Mouse (Mus musculus) lung, postnatal 36 days (tissue): ENCODE results near the gene Stx4a.
"Not testable (repeated sequence)": the region's sequence is repeated elsewhere in the genome, so short reads cannot be mapped to it uniquely, and the experiment has no call there.

Experiments used
- DNase-seq: peaks from one replicate; pipeline ENCODE4 v3.0.0; 2022; ENCODE audit warnings: mixed read lengths

Gene Stx4a

DNA sequence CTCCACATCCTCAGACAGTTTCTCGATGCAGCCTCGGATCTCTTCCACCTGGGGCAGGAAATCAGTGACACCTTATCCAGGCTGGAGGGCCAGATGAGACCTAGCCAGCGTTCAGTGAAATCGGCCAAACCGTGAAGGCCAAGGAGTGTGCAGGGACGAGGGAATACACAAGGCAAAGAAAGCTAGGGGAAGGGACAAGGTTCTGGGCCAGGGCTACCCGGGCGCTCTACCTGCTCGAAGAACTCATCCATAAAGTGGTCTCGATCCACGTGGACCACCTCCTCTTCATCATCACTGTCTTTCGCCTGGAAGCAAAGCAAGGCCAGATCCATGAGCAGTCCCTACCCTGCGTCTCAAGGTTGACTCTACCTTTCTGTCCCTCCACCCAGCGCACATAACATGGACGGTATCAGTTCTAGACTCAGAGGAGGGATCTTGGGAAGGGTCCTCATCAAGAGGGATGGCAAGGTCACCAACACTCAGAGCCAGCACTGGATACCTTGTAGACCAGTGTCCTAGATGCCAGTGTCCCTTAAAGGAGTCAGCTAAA, 8.9 kb upstream of the Stx4a start:
- no peak for DNase-seq

DNA sequence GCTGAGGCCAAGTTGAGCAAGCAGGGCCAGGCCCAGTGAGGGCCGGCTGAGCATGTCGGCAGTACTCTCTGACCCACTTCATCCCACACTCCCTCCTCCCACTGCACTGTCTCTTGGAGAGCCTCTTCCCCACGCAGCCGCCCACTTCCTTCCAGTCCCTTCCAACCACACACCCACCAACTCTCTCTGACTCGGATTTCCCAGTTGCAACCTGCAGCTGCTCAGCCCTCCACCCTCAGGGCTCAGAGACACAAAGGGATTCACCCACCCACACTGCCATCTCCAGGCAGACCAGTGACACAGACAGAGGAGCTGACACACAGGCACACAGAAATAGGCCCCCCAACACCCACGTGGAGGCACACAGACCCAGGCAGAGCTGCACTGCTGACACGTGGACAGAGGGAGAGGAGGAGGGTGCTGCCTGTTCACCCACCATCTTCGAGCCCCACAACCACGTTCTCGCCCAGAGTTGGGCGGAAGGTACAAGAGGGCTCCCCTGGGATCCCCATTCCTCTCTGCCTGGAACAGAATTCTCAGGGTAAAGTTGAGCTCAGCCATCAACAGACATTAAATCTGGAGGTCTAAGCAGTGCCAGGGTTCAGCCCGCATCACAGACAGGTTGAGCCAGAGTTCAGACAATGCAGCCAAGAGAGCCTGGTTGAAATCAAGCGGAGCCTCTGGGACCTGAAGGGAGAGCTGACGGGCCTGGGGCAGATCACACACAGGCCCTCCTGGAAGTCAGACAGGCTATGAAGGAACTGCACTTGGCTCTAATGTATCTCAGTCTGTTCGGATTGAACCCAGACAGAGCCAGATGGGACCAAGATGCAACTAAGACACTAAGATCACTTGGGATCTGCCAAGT, 7.9 kb upstream of the Stx4a start:
- peak; percentile 76 for DNase-seq

GRCm38 (mm10) chr7:127817053-127817452, 7.0 kb upstream of the Stx4a start:
- no peak for DNase-seq

DNA sequence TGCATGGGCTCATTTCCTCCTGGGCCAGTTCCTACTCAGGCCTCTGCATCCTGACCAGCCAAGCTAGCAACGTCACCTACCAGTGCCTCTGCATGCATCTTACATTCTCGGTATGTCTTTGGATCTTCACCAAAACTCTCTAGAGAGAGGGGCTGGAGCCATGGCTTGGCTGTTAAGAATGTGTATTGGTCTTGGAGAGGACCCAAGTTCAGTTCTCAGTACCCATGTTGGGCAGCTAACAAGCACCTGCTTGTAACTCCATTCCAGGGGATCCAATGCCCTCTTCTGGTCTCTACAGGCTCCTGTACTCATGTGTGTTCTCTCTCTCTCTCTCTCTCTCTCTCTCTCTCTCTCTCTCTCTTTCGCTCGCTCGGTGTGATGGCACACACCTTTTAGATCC, 6.3 kb upstream of the Stx4a start:
- DNase-seq = no peak

GRCm38 (mm10) chr7:127820836-127821509, 3.1 kb upstream of the Stx4a start:
- DNase-seq = no peak

- DNase-seq = no peak
These were observed 1.6 kb upstream of the Stx4a start for GRCm38 (mm10) chr7:127822494-127822893.

DNA sequence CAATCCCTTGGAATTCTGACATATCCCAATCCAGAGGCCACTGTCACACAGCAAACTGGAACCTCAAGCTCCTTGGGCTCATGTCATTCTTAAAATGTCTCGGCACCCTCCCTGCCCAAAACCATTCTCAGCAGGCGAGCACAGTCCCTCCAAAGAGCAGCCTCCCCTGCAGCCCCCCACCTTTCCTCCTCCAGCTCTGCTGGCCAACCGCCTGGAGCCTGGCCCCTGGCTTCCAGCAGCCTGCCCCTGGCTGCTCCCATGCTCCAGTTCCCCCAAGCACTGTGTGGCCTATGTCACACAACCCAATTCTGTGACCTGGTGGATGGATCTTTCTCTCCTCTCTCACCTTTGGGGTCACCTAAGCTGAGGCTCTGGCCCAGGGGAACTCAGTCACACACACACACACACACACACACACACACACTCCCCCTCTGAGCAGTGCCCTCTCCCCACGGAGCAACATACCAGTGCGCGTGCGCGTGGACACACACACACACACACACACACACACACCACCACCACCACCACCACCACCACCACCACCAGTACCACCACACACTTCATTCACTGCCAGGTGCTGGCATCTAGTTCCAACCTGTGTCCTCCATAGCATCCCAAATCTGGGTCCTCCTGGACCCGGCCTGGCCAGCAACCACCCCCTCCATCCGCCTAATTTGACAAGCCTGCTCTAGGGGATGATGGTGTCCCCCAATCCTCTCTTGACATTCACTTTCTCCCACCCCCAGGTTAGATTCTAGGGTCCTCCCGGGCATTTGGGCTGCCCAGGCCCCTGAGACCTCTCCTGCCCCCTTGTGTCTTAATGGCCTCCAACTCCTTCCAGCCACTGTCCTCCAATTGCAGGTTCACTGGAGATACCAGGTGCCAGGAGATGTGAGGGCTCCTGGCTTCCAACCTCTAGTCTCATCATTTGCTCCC, 590 bp upstream of the Stx4a start:
- no peak for DNase-seq

DNA sequence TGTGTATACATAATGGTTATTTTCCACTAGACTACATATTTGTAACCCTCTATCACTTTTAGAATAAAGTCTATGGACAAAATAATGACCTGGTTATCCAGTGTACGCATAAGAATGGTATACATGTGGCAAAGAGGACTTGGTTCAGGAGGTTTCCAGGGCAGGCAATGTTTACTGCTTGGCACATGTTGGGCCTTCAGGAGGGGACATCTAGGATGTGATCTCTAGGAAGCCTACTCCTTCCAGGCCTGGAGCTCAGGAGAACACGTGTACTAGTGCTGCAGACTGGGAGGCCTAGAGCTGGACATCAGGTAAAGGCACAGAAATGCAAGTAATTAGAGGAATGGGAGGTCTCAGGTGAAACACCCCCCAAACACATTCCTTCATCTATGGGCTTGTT, 11.5 kb downstream of the Stx4a start:
- no peak for DNase-seq

DNA sequence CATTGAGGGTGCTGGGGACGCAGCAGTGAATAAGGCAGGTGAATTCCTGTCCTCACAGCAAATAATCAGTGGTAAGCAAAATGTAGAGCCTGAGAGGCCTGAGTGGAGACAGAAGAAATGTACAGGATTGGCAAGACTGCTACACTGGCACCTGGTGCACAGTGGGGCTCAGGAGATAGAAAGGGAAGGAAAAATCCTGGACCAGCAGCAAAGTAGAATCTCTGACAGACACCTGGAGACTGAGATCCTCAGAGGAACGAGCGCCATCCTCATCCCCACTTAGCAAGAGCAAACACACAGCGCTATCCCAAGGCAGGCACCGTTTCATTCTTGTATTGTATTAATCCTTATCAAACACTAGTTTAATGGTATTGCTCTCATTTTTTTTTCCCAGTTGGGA, 13.4 kb downstream of the Stx4a start:
- no peak for DNase-seq

- not testable (repeated sequence) for DNase-seq
These were observed 13.8 kb downstream of the Stx4a start for GRCm38 (mm10) chr7:127837878-127838277.

GRCm38 (mm10) chr7:127840031-127840430, 15.9 kb downstream of the Stx4a start:
- not testable (repeated sequence) for DNase-seq

GRCm38 (mm10) chr7:127840886-127841285, 16.8 kb downstream of the Stx4a start:
- DNase-seq = no peak

DNA sequence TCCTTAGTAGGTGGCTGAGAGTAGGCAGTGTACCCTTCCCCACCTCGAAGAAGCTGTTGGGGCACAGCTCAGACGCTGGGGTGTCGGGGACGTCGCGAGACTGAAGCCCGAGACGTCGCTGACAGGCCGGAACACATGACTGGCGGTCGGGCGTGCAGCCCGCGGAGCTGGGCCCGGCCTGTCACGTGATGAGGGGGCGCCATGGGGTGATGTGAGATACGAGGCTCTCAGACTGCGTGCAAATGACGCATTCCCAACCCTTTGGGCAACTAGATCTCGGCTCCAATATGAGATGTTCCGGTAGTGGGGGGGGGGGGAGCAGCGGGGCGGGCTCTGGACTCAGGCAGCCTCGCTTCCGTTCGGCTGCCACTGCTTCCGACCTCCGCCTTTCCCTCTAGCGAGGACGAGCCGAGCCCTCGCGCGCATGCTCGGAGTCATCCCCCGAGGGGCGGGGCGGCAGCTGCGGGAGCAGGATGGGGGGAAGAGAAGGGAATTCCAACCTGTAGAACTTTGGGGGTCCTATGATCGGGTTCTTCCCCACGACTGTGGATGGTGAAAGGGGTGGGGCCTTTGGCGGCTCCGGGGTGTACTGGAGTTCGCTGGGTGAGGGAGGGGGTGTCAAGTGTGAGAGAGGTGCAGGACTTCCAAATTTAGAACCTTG, 17.4 kb downstream of the Stx4a start:
- DNase-seq = peak; percentile 94

GRCm38 (mm10) chr7:127842001-127842718, 18.1 kb downstream of the Stx4a start:
- peak; percentile 93 for DNase-seq

DNA sequence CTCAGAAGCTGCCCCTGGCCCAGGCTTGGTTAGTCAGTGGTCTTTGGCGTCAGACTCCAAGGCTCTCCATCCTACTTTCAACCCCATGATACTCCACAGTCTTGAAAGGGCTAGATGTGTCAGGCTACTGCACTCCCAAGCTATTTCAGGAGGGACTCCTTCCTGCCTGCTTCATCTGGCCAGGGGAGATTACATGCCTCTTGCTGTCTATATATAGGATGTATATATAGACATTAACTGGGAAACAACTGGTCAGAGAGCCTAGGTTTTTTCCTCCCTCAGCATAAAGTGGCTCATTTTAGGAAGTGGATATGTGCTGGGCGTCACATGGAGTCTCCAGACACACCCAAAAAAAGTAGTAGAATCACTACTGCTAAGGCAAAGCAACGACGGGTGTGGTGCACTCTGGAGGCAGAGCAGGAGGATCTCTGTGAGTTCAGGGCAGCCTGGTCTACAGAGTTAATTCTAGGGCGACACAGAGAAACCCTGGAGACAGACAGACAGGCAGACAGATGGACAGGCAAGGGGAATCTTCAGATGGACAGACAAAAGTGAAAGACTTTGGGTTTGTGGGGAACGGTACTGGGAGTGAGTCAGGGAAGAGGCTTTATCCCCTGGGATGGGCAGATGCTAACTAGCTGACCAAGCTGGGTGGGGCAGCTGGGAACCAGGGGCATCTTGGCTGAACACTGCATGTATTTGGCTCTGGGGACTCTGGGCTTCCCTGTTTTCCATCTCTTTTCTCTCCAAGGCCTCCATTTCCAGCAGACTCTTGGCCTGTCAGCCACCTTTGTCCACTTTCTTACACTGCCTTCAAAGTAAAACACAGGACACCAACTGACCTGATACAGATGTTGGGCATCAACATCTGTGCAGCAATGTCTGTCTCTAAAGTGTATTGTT, 26.1 kb downstream of the Stx4a start:
- peak; percentile 31 for DNase-seq

DNA sequence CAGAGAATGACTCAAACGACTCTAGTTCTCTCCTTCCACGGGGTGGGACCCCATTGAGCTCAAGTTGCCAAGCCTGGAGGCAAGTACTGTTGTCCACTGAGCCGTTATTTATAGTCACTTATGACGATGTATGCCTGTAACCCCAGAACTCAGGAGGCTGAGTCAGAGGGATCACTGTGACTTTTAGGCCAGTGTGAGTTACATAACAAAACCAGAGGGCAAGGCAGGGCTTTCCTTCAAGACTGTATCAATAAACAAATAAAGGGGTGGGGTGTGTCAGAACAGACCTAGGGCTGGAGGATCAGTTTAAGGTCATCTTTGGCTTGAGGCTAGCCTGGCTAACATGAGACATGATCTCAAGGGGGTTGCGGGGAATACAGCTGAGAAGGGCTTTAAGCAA, 26.8 kb downstream of the Stx4a start:
- peak; percentile 30 for DNase-seq

GRCm38 (mm10) chr7:127858258-127858657, 34.2 kb downstream of the Stx4a start:
- DNase-seq = no peak

DNA sequence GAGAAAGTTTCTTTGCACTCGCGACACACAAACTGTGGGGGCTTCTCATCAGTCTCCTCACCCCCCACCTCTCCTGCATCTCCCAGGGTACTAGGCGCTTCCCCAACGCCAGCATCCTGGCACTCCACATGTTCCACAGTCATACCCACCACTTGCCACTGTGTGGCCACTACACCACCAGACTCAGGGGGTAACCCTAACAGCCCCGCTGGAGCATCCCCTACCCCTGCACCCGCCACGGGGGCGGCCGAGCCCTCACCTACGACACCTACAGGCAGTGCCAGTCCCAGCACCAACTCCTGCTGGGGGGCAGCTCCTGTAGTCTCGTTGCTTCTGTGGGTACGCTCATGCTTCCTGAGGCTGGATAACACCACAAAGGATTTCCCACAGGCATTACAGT, 42.3 kb downstream of the Stx4a start:
- DNase-seq = no peak

DNA sequence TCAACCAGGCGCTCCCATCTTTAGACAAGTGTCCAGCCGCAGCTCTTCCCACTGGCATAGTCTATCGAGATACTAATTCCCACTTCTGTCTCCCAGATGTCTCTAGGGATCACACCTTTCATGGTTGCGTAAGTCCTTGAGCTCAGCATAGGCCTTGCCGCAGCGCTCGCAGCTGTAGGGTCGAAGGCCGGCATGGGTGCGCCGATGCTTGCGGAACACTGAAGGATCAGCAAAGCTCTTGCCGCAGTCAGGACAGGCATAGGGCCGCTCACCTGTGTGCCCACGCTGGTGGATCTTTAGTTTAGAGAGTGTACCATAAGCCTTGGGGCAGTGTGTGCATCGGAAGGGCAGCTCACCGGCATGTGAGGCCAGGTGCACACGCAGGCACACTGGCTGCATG, 43.5 kb downstream of the Stx4a start:
- no peak for DNase-seq

GRCm38 (mm10) chr7:127869149-127869810, 45.2 kb downstream of the Stx4a start:
- DNase-seq = no peak
